Comparison of ENCODE assay signal across 11 mouse cellular contexts in genomic region chr8:88568211-88568610, GRCm38 (mm10). TPM values are rescaled to one million over a fixed set of nuclear protein-coding genes. Genes with fewer than 3 reads are reported as not detected.
DNase-seq lines count a peak whose midpoint lies in the region; ATAC-seq lines count a peak whose summit lies in the region.
"Had no signal": no experiment of that assay in that cellular context is flagged by ENCODE, and none has a peak within 500 bp of the region (broad histone marks: within the 10 kb centered on the region; RNA-seq: fewer than 3 reads in every experiment).

No protein-coding gene starts in this region.

- H3K4me2 ChIP-seq in heart, embryonic 12.5 days = 0 out of 2 replicates have a peak overlapping the region, but pooled peaks have one; percentile 20
- no peak overlapping the region for H3K4me2 ChIP-seq in kidney, embryonic 15.5 days
- H3K4me2 ChIP-seq in embryonic facial prominence, embryonic 13.5 days = no peak overlapping the region
- H3K4me2 ChIP-seq in intestine, embryonic 16.5 days (ENCODE audit: low read depth, low read length) = no peak overlapping the region
- H3K4me2 ChIP-seq: midbrain, embryonic 15.5 days had no signal

- intact Hi-C loops in heart, postnatal 36 days (cut with DNase I) = no loop called here

- peak overlapping the region; percentile 19; the same call in 1 of the 2 replicates for H3K9ac ChIP-seq in heart, embryonic 12.5 days
- H3K9ac ChIP-seq in kidney, embryonic 15.5 days = no peak overlapping the region
- peak overlapping the region; percentile 6; the same call in 1 of the 2 replicates for H3K9ac ChIP-seq in embryonic facial prominence, embryonic 13.5 days
- H3K9ac ChIP-seq in intestine, embryonic 16.5 days (ENCODE audit: low read depth, low read length) = no peak overlapping the region
- H3K9ac ChIP-seq: midbrain, embryonic 15.5 days had no signal

- 80% methylated on average over 3 of the region's 3 CpGs for WGBS in heart, embryonic 12.5 days
- 86% methylated on average over 3 of the region's 3 CpGs for WGBS in kidney, embryonic 15.5 days
- 76% methylated on average over 3 of the region's 3 CpGs for WGBS in embryonic facial prominence, embryonic 13.5 days
- WGBS in intestine, embryonic 16.5 days = 83% methylated on average over 3 of the region's 3 CpGs

- no peak for DNase-seq in heart, postnatal 36 days
- no peak for DNase-seq in kidney, postnatal 4 days
- DNase-seq in layer of hippocampus, postnatal 14 days (ENCODE audit: low spot score in 2 of 2) = no peak
- DNase-seq in adrenal gland, postnatal 4 days (ENCODE audit: low spot score in 2 of 2) = no peak
- DNase-seq: cerebellum, adult 9-10 months; kidney, adult 2 months had no signal

- no peaks in the 10 kb centered on the region for H3K36me3 ChIP-seq in heart, embryonic 12.5 days
- no peaks in the 10 kb centered on the region; the same call in 1 of the 2 replicates for H3K36me3 ChIP-seq in kidney, embryonic 15.5 days
- 0 out of 2 replicates have a peak, but pooled peaks cover 6% of the 10 kb centered on the region for H3K36me3 ChIP-seq in embryonic facial prominence, embryonic 13.5 days
- H3K36me3 ChIP-seq in intestine, embryonic 16.5 days (ENCODE audit: control insufficient read depth, insufficient read depth, low read length) = no peaks in the 10 kb centered on the region
- H3K36me3 ChIP-seq: midbrain, embryonic 15.5 days had no signal

- no peak for ATAC-seq in heart, embryonic 12.5 days (ENCODE audit: insufficient number of reproducible peaks, low FRiP score)
- ATAC-seq in kidney, embryonic 15.5 days (replicated peaks; ENCODE audit: low FRiP score) = no peak
- no peak for ATAC-seq in embryonic facial prominence, embryonic 13.5 days (ENCODE audit: insufficient number of reproducible peaks, insufficient read depth, low FRiP score, low TSS enrichment, low read depth)
- no peak for ATAC-seq in intestine, embryonic 16.5 days
- ATAC-seq: midbrain, embryonic 15.5 days had no signal

- H3K9me3 ChIP-seq in heart, embryonic 12.5 days (replicated peaks) = no peaks in the 10 kb centered on the region
- no peaks in the 10 kb centered on the region for H3K9me3 ChIP-seq in kidney, embryonic 15.5 days (replicated peaks)
- H3K9me3 ChIP-seq in embryonic facial prominence, embryonic 13.5 days = no peaks in the 10 kb centered on the region
- H3K9me3 ChIP-seq in intestine, embryonic 16.5 days (ENCODE audit: control insufficient read depth, low read length) = no peaks in the 10 kb centered on the region
- H3K9me3 ChIP-seq: midbrain, embryonic 15.5 days had no signal

- peaks cover 93% of the 10 kb centered on the region for H3K4me1 ChIP-seq in heart, embryonic 12.5 days (replicated peaks)
- peaks cover 95% of the 10 kb centered on the region for H3K4me1 ChIP-seq in kidney, embryonic 15.5 days
- H3K4me1 ChIP-seq in embryonic facial prominence, embryonic 13.5 days = peaks cover 96% of the 10 kb centered on the region
- H3K4me1 ChIP-seq in intestine, embryonic 16.5 days (ENCODE audit: control insufficient read depth, insufficient read depth, low read length) = peaks cover 69% of the 10 kb centered on the region

- peak overlapping the region; percentile 75 for H3K27ac ChIP-seq in heart, embryonic 12.5 days (ENCODE audit: poor library complexity, severe bottlenecking)
- peak overlapping the region; percentile 65 for H3K27ac ChIP-seq in kidney, embryonic 15.5 days
- peak overlapping the region; percentile 72 for H3K27ac ChIP-seq in embryonic facial prominence, embryonic 13.5 days
- peak overlapping the region; percentile 42; the same call in 1 of the 2 replicates for H3K27ac ChIP-seq in intestine, embryonic 16.5 days (ENCODE audit: low read length)
- H3K27ac ChIP-seq: midbrain, embryonic 15.5 days had no signal

- no peaks in the 10 kb centered on the region for H3K27me3 ChIP-seq in heart, embryonic 12.5 days (replicated peaks)
- H3K27me3 ChIP-seq in kidney, embryonic 15.5 days = no peaks in the 10 kb centered on the region
- no peaks in the 10 kb centered on the region for H3K27me3 ChIP-seq in embryonic facial prominence, embryonic 13.5 days
- H3K27me3 ChIP-seq in intestine, embryonic 16.5 days (replicated peaks; ENCODE audit: control insufficient read depth, insufficient read depth, low read length) = no peaks in the 10 kb centered on the region
- H3K27me3 ChIP-seq: midbrain, embryonic 15.5 days had no signal

- no peak overlapping the region for H3K4me3 ChIP-seq in heart, embryonic 12.5 days
- no peak overlapping the region for H3K4me3 ChIP-seq in kidney, embryonic 15.5 days (replicated peaks)
- no peak overlapping the region for H3K4me3 ChIP-seq in embryonic facial prominence, embryonic 13.5 days
- H3K4me3 ChIP-seq in intestine, embryonic 16.5 days (ENCODE audit: low read length) = no peak overlapping the region
- H3K4me3 ChIP-seq: midbrain, embryonic 15.5 days had no signal

RNA-seq across cellular contexts. Expression of gene Nkd1, which starts 47.1 kb away (rescaled TPM):
- 26.5 and 27.7 TPM in 2 replicates for polyA plus RNA-seq in heart, embryonic 12.5 days (2016; fragmentation: Nextera tagmentation; extraction: Ambion mirVana)
- 1 to 10 TPM; 2.5 to 3.4 TPM for total RNA-seq in heart, postnatal 36 days (2021)
- 60.0 and 68.1 TPM in 2 replicates for polyA plus RNA-seq in kidney, embryonic 15.5 days (2015; fragmentation: Nextera tagmentation; extraction: Ambion mirVana)
- polyA plus RNA-seq in embryonic facial prominence, embryonic 13.5 days (2015; fragmentation: Nextera tagmentation; extraction: Ambion mirVana) = 101 and 122 TPM in 2 replicates
- 27.8 and 28.4 TPM in 2 replicates for polyA plus RNA-seq in intestine, embryonic 16.5 days (2015; fragmentation: Nextera tagmentation; extraction: Ambion mirVana)
- total RNA-seq in layer of hippocampus, postnatal 14 days (2021) = 10 to 100 TPM; 13.4 to 14.7 TPM
- total RNA-seq in adrenal gland, postnatal 4 days (2021) = 10 to 100 TPM; 47.8 to 54.3 TPM

Comparison
In these comparisons a context has a peak if more than half of its experiments do, and no peak if none do; other contexts are left out.
1. H3K9ac ChIP-seq: peak in heart, embryonic 12.5 days (single experiment) and embryonic facial prominence, embryonic 13.5 days (single experiment); none in kidney, embryonic 15.5 days (single experiment) and intestine, embryonic 16.5 days (single experiment).
2. Peak in every context shown above with its lines, with median percentiles within 50 percentile points of each other: H3K27ac ChIP-seq.